Mouse (Mus musculus) fibroblast of lung, adult 2 months (primary cell): Measurements from ENCODE around the gene Fbxo10.
"Not testable (repeated sequence)": the region's sequence is repeated elsewhere in the genome, so short reads cannot be mapped to it uniquely, and the experiment has no call there.

Source experiments
- DNase-seq: peaks from one replicate; pipeline ENCODE4 v3.0.0-alpha.2; 2011; ENCODE audit warnings: low read depth

The Fbxo10 gene

DNA sequence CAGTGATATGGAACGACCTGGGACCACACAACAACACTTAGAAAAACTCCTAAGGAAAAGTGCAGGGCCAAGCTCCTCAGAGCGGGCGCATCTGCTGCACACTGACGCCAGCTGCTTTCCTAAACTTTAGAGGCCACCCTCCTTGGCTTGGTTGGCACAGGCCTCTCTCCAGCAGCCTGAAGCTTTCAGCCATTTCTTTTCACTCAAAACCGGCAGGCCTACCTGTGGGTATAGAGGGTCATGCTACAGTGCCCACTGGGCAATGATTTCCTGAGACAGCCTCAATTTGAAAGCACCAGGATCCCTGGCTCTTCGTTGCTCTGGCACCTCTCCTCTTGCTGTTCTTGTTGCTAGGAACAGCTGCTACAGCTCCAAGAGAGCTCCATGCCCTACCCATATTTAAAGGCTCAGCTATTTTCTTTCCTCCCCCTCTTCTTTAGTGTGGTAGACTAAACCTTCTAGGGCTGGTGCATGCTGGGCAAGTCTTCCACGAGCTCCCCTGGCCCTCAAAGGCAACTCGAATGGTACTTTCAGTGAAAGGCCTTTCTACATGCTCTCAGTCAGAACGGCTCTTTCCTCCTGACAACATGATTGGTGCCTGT is 37.0 kb downstream of the Fbxo10 start:
- DNase-seq = no peak

DNA sequence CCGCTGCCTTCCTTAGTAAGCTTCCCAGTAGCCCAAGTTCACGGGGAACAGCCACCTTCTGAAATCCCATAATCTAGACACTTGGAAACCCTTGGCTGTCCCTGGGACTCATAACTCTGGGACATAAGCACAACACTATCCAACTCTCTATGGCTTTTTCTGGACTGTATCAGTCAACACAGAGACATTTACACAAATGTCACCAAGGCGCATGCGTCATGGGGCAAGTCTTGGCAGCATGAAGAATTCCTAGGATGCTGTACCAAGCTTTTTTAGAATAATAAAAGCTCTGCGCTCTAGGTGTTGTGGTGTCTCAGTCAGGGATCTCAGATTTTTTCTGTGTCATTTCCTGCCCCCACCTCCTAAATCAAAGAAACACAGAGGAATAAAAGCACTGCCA is 37.7 kb downstream of the Fbxo10 start:
- no peak for DNase-seq

DNA sequence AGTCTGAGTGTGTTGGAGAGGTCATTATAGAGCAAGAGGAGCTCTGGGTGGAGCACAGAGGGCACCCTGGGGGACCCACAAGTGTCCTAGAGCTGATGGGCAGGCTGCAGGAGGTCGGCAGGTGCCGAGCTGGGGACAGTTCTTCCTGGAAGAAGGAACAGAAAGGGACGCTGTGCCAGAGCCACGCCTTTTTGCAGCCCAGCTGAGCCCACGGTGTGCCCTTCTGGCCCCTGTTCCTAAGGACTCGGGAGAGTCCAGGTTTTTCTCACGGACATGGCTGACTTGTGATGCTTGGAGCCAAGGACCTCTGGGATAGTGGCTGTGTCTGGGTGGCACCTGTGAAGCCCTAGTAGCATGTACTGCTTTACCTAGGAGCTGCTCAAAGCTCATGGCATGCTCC is 43.6 kb downstream of the Fbxo10 start:
- no peak for DNase-seq

DNA sequence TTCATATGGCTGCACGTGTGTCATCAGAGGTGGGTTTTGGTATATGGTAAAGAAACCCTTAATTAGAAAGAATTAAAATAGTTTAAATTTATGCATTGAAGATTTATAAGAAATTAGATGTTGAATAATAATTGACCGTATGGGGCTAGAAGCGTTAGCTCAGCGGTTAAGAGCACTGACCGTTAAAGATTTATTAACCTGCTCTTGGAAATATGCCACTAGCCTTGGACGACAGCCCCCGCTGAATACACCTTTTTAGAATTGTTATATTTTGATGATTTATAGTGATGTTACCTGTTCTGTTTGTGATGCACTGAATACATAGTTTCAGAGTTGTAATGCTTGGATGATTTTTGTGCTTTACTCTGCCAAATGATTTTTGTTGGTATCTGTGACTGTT is 44.9 kb downstream of the Fbxo10 start:
- DNase-seq = not testable (repeated sequence)

- DNase-seq = not testable (repeated sequence)
Observed at GRCm38 (mm10) chr4:45038879-45039278, 45.5 kb downstream of the Fbxo10 start.

DNA sequence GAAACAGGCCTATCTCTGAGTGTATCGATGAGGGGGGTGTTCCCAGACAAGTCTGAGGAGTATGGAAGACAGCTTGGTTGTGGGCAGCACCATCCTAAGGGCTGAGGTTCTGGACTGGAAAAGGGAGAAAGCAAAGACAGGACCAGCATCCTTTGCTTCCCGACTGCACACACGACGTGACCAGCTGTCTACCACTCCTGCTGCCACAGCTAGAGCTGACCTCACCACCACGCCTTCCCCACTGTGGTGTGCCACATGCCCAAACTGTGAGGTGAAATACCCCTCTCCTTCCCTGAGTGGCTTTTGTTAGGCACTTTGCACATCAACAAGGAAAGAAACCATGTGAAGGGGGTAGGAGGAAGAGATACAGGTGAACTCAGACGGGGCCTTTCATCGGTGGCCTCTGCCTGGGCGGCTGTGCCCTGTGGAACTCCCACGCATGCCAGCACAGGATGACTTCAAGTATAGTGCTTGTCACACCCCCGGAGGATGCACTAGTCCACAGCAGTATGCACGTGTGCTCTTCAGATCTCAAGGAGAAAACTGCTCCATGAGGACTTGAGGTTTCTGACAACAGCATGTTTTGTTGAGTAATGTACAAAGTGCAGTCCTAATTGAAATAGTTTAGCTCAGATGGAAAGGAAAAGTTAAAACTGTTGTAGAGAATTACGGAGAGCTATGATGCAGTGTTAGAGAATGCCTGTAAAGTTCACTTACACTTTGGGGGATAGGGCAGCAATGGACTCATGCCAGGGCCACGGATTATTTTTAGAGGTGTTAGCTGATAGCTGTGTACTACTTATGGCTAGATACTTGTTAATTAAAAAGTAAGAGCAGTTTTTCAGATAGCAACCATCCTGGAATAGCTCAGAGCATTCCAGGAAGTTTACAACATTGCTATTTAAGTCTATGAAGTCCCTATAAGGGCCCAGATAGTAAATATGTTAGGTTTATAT is 46.7 kb downstream of the Fbxo10 start:
- no peak for DNase-seq

DNA sequence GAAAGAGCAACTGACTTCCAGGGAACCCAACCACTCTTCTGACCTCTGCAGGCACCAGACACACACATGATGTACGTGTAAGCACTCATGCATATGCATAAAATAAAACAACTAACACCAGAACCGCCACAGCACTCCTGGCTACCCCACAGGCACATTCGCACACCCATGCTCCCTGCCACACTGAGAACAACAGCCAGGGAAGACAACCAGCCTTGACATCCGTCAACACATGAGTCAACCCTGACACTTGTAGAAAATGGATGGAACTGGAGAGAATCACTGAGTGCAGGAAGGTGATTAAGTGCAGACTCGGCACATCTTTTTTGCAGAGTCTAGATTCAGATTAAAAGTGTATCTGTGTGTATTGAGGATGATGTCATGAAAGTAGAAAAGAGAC is 47.8 kb downstream of the Fbxo10 start:
- no peak for DNase-seq

- no peak for DNase-seq
Observed at GRCm38 (mm10) chr4:45036048-45036447, 48.4 kb downstream of the Fbxo10 start.

DNA sequence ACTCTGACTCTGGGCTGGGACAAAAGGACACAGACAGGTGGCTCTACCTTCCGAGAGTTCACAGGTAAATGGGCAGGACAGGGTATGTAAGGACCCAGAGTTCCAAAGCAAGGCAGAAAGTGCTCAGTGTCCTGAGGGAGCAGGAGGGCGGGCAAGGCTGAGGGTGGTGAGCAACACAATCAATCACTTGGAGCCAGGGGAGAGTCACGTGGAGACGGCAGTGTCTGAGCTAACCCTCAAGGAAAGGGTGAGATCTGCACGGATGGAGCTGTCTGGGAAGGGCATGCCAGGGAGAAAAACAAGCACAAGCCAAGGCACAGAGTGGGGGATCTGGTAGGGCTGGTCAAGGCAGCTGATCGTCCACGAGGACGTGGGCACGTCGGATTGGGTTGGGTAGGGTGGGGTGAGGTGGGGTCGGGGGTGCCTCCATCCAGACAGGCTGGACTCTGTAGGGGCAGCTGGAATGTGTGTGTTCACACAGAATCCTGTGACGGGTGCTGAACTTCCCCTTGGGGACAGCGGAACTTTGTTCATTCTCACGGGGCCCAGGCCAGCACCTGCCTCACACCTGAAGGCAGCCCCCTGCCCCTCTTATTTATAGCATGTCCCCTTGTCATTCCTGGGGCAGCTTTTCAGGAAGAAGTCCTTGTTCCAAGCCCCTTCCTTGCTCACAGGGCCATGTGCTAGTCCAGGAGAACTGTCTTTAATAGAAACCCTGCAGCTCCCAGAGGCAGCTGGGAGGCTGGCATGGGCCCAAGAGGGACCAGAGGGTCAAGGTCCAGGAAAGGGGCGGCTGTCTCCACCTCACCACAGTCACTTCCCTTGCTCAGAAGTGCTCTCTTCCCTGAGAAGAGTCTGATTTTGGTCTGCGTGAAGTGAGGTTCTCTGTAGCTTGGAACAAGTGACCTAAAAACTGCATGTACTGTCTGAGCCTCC is 49.4 kb downstream of the Fbxo10 start:
- no peak for DNase-seq

- no peak for DNase-seq
Observed at GRCm38 (mm10) chr4:45032586-45032985, 51.8 kb downstream of the Fbxo10 start.

- no peak for DNase-seq
Observed at GRCm38 (mm10) chr4:45026459-45026858, 57.9 kb downstream of the Fbxo10 start.

DNA sequence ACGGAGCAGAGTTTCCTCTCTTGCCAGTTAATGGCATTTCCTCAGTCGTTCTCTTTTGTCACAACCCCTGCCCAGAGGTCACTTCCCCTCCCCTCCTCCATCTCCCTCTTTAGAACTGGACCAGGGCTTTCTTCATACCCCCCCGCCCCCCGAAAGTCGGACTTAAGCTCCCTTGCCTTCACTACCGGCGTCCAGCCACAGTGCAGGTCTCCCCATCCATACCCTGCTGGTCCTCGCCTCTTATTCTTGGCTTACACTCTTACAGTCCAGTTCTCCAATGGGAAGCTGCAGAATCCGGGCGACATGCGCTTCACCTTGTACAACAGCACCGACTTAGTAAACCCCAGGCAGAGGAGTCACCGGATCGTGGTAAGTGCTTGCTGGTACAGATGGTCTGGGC is 65.4 kb downstream of the Fbxo10 start:
- no peak for DNase-seq

GRCm38 (mm10) chr4:45018452-45018980 is 65.9 kb downstream of the Fbxo10 start, which contains the start of gene Polr1e:
Gene Polr1e (plus strand): TSS chr4:45018583.
- peak; percentile 81 for DNase-seq

DNA sequence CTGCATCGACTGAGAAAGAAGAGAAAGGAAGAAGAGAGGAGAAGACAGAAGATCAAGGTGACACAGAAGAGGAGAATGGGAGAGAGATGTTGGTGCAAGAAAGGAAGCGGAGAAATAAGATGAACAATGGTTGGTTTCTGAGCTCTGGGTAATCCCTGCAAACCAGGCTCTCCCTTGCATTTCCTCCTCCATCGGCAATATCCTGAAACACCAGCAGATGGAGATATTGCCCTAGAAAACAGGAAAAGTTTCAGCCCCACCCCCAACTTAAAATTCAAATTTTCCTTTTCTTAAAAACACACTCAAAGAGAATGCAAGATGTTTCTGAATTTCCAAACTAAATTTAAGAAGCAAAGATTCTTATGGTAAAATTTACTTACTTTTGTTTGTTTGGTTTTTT is 68.8 kb downstream of the Fbxo10 start:
- DNase-seq = no peak

GRCm38 (mm10) chr4:45013537-45013936 is 70.9 kb downstream of the Fbxo10 start:
- no peak for DNase-seq

- no peak for DNase-seq
Observed at GRCm38 (mm10) chr4:45013031-45013431, 71.4 kb downstream of the Fbxo10 start.

DNA sequence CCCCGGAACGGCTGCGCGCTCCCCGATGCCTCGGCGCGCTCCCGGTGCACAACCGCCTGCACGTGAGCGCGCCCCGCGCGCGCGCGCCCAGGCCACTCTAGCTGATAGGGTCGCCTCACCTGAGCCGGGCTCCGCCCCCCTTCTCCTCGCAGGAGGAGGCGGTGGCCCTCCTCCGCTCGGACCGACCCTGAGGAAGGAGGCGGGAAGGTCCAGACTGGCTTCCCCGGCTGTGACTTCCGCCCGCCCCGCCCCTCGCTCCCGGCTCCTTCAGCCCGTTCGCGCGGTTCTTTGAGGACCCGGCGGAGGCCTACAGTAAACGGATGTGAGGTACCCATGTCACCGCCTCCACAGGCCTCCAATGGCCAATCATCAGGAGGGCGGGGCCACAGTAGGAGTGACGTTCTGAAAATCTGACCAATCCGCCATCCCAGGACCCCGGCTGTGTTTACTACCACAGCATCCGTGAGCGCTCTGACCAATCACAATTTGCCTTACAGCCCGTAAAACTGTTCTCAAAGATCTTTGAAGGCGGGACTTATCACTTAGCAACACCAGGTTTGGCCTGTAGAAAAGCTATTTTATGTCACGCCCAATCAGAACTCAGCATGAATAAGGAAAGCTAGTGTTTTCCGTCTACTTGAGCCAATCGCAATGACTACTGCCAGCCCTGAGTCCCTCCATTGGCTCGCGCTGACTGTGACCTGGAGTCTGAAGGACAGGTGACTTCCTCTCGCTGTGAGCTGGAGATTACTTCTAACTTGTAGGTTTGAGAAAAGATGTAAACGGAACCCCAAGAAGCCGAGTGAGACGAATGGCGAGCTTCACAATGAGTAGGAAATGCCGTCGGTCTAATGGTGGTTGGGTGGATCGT is 72.1 kb downstream of the Fbxo10 start, which contains the start of gene Zbtb5:
Gene Zbtb5, minus strand, starts transcription at position 308 of the 871 bp plus-strand sequence.
- peak; percentile 100 for DNase-seq

DNA sequence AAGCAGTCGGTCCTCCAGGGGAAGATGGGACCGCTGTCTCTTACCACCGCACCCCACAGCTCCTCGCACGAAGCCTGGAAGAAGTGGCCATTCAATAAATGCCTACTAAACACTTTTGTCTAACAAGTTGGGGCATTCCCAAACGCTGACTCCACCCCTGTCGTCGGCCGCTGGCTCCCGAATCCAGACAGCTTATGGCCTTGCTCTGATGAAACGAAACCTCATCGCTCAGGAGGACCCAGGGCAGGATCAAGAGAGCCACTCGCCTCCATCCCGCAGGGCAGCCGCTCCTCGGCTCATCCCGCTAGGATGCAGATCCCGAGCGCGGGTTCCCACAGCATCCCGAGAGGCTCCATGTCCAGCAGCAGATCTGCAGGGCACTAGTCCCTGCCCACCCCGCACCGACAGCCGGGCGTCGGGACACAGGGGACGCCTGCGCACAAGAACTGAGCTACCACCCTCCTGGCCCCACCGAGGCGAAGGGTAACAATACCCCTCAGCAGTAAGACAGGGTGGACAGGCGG is 72.8 kb downstream of the Fbxo10 start:
- DNase-seq = no peak

GRCm38 (mm10) chr4:45010806-45011415 is 73.5 kb downstream of the Fbxo10 start:
- no peak for DNase-seq

DNA sequence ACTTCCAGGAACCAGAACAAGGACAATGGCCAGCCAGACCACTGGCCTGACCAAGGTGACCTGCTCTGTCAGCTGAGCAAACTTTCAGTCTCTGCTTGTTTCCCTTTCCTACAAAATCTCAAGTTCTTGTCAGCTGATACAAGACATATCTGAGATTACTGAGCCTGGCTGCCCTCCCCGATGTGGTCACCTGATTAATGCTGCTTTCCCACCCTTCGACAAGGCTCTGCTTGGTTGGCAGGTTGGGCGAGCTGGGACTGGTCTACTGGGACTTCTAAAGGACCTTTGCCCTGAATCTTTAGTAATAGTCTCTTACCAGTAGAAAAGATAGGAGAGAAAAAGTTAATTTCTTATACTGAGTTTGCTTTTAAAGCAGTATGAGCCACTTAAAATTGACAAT is 79.0 kb downstream of the Fbxo10 start:
- no peak for DNase-seq
